Mouse (Mus musculus) right cerebral cortex, postnatal 10 days (tissue): Measurements from ENCODE around the gene Arl5c.
"Not testable (repeated sequence)": the region's sequence is repeated elsewhere in the genome, so short reads cannot be mapped to it uniquely, and the experiment has no call there.

Experiments
- DNase-seq, 2 experiments: peaks; one replicate each; pipeline ENCODE4 v3.0.0; 2021; ENCODE audit warnings: low spot score in 2 of 2

Arl5c gene

DNA sequence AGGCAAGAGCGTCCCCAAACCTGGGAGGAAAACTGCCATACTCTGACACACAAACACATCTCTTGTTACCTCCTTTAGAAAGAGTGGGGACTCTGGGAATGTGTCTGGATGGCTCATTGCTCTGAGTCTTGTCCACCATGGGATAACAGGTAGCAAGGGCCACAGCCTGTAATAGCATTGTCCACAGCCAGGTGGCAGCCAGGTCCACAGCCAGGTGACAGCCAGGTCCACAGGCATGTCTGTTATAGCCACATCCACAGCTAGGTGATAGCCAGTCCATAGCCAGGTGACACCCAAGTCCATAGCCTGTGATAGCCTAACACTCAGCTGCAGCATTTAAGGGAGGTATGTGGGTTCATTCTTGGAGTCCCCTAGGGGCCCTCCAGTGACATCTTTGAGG is 35.1 kb downstream of the Arl5c start:
- DNase-seq: no peak

DNA sequence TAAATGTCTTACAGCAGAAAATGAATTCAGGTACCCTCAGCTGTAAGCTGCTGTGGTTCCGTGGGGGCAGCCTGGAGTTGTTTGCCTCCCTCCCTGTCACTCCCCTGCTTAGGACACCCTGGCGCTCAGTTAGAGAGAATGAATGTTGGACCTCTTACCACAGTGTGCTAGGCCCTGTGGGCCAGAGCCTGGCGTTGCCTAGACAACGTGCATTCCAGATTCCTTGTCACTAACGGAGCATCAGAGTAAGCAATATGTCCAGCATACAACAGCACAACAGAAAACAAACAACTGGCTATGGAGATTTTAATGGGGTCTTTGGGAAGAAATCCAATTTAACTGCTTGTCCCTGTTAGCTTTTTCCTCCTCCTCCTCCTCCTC is 36.7 kb downstream of the Arl5c start:
- DNase-seq: peak; percentile 51 to 61

GRCm38 (mm10) chr11:97958641-97959299 is 37.2 kb downstream of the Arl5c start:
- no peak for DNase-seq

GRCm38 (mm10) chr11:97956905-97957560 is 38.9 kb downstream of the Arl5c start:
- DNase-seq: peak in 1 of 2 experiments; percentile 51

- no peak for DNase-seq
These were observed 40.1 kb downstream of the Arl5c start for GRCm38 (mm10) chr11:97955915-97956314.

- no peak for DNase-seq
These were observed 40.7 kb downstream of the Arl5c start for GRCm38 (mm10) chr11:97955146-97955902.

DNA sequence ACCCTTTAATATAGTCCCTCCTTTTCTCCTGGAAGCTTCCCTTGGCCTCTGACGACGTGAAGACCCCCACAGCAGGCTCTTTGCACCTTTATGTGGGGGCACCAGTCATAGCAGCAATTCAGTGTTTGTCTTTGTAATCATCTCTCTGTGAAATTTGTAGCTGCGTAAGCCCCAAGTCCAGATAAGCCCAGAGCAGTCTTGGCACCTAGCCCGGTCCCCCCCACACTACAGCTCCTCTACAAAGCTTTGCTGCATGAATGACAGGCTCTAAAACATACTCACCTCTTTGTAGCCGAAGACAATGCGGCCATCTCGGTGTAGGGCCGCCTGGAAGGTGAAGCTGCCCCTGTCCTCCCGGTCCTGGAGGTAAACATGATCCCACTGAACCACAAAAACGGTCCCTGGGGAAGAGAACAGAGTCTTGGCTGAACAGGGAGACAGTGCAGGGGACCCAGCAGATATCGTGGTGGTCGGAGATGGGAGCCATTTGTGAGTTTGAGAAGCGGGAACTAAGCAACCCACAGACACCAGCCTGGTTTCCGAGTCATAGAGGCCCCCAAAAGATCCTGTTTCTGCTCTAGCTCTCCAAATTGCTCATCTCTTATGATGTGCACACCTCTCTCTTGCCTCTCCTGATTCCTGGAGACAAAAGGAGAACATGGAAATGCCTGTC is 41.4 kb downstream of the Arl5c start:
- DNase-seq: no peak

GRCm38 (mm10) chr11:97953939-97954275 is 42.1 kb downstream of the Arl5c start:
- DNase-seq: no peak

GRCm38 (mm10) chr11:97953179-97953938 is 42.6 kb downstream of the Arl5c start:
- no peak for DNase-seq

DNA sequence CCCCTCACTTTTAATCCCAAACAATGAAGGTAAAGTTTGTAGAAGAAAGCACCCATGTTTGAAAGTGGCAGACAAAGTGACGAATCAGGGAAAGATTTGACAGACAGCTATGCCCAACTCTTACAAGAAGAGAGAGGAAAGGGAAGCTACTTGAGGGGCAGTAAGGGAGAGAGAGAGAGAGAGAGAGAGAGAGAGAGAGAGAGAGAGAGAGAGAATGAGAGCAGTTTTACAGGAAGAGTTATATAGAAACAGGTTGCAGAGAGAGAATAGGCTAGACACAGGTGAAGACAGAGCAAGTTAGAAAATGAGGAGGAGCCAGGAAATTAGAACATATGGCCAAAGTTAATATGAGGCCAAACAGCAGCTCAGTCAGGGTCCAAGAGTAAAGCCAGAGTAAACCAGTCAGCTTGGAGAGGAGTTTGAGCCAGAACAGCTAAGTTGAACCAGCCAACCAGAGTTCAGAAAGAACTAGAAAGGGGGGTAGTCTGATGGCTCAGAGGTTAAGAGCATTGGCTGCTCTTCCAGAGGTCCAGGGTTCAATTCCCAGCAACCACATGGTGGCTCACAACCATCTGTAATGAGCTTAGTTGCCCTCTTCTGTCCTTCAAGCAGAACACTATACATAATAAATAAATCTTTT is 43.5 kb downstream of the Arl5c start:
- no peak for DNase-seq

GRCm38 (mm10) chr11:97949703-97950475 is 46.1 kb downstream of the Arl5c start:
- peak in 1 of 2 experiments; percentile 40 for DNase-seq

- peak in 1 of 2 experiments; percentile 53 for DNase-seq
These were observed 48.6 kb downstream of the Arl5c start for GRCm38 (mm10) chr11:97947426-97947825.

DNA sequence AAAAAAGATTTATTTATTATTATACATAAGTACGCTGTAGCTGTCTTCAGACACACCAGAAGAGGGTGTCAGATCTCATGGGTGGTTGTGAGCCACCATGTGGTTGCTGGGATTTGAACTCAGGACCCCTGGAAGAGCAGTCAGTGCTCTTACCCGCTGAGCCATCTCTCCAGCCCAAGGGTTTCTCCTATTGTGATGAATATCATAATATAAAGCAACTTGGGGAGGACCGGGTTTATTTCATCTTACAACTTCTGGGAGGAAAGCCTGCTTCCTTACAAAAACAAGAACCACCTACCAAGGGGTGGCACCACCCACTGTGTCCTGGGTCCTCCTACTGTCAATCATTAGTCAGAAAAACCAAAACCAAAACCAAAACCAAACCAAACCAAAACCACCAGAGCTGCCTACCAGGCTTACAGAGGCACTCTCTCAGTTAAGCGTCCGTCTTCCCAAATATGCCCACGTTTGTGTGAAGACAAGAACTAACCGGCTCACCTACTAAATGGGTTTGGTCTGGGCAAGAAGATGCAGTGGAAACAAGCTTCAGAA is 50.2 kb downstream of the Arl5c start:
- DNase-seq: not testable (repeated sequence)

- no peak for DNase-seq
These were observed 51.0 kb downstream of the Arl5c start for GRCm38 (mm10) chr11:97945031-97945430.

- DNase-seq: no peak
These were observed 52.7 kb downstream of the Arl5c start for GRCm38 (mm10) chr11:97943256-97943655.

DNA sequence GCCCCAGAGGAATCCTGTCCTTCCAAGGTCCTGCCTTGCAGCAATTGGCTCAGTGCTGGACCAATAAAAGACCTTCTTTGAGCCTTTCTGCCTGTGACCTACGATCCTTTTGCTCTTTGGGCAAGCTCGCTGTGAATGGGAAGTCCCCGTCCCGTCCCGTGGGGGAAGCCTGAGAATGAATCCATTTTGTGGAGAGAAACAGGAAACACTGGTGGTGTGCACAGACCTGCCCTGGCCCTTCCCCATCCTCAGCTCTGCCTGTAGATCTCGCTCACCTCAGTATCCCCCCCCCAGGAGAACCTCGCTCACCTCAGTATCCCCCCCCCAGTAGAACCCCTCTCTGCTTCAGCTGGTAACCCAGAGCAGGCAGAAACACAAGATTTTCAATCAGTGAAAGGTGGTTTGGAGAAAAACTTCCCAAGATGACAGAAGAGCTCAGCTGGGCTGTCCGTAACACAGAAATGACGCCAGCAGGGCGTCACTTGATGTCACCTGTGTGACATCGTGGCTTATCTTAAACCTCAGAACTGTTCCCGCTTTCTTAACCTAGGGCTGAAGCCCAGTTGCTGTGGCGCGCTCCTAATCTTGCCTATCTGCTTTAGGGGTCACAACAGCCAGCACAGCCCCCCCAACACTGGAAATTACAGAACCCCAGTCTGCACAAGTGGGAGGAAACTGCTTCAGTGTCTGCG is 53.4 kb downstream of the Arl5c start:
- DNase-seq: no peak
